Mouse (Mus musculus) embryonic facial prominence, embryonic 14.5 days (tissue): Measurements from ENCODE around the gene Atp1b2. TPM values are rescaled to one million over a fixed set of nuclear protein-coding genes. Genes with fewer than 3 reads are reported as not detected.
"Not testable (repeated sequence)": the region's sequence is repeated elsewhere in the genome, so short reads cannot be mapped to it uniquely, and the experiment has no call there.

Experiments used
- ATAC-seq: fragments of 200-750 bp; cut with Nextera tagmentation; 2 replicates; pipeline ENCODE4 v1.8.0; 2017; ENCODE audit warnings: low read depth, moderate number of reproducible peaks, moderate TSS enrichment
- DNase-seq: peaks from one replicate; pipeline ENCODE4 v3.0.0-alpha.2; 2015; ENCODE audit warnings: low spot score
- H3K27ac ChIP-seq: fragments of 300-500 bp; sonication (generic); replicated peaks from 2 replicates; pipeline ENCODE4 v1.5.1; 2014; ENCODE audit warnings: low read depth, mild to moderate bottlenecking, low read length, moderate library complexity
- H3K27me3 ChIP-seq: fragments of 300-500 bp; sonication (generic); replicated peaks from 2 replicates; pipeline ENCODE4 v1.6.1; 2014; ENCODE audit warnings: low read length; ENCODE audit not compliant: control insufficient read depth, insufficient read depth
- H3K36me3 ChIP-seq: fragments of 300-500 bp; sonication (generic); 2 replicates; pipeline ENCODE4 v1.6.1; 2014; ENCODE audit warnings: low read length, mixed read lengths; ENCODE audit not compliant: control insufficient read depth, insufficient read depth
- H3K4me1 ChIP-seq: fragments of 300-500 bp; sonication (generic); 2 replicates; pipeline ENCODE4 v1.6.1; 2014; ENCODE audit warnings: antibody characterized with exemption, low read length; ENCODE audit not compliant: control insufficient read depth, insufficient read depth
- H3K4me2 ChIP-seq: fragments of 300-500 bp; sonication (generic); 2 replicates; pipeline ENCODE4 v1.6.1; 2014; ENCODE audit warnings: low read depth, mild to moderate bottlenecking, low read length, moderate library complexity, mixed read lengths
- H3K4me3 ChIP-seq: fragments of 300-500 bp; sonication (generic); 2 replicates; pipeline ENCODE4 v1.5.1; 2014; ENCODE audit warnings: low read depth, mild to moderate bottlenecking, low read length
- H3K9ac ChIP-seq: fragments of 300-500 bp; sonication (generic); 2 replicates; pipeline ENCODE4 v1.6.1; 2014; ENCODE audit warnings: low read depth, mild to moderate bottlenecking, low read length, moderate library complexity, mixed read lengths
- H3K9me3 ChIP-seq: fragments of 300-500 bp; sonication (generic); 2 replicates; pipeline ENCODE4 v1.6.1; 2016; ENCODE audit warnings: low read length; ENCODE audit not compliant: control insufficient read depth
- WGBS: fragments of 180-500 bp; shearing (Covaris S2); extraction: QIAGEN DNeasy Blood & Tissue Kit; methylation state at CpG from one replicate; pipeline ENCODE4 v1.1.7; 2014; 5-methylcytosine and 5-hydroxymethylcytosine counted together
- polyA plus RNA-seq: library from polyadenylated mRNA; unstranded; fragments of >200 nt; fragmentation: Nextera tagmentation; extraction: Ambion mirVana; gene quantifications from 2 replicates; pipeline ENCODE4 v1.2.1, GENCODE M21; 2014

The Atp1b2 gene
- polyA plus RNA-seq, 1 experiment from 2014 or later, result 17.7 TPM

- Histone ChIP-seq H3K4me3 (no peak overlapping the region), H3K9ac (no peak overlapping the region), H3K9me3 (no peaks in the 10 kb centered on the region), H3K4me1 (0 out of 2 replicates have a peak, but pooled peaks cover 4% of the 10 kb centered on the region), H3K4me2 (no peak overlapping the region), H3K27ac (no peak overlapping the region), H3K27me3 (no peaks in the 10 kb centered on the region), H3K36me3 (no peaks in the 10 kb centered on the region; the same call in 1 of the 2 replicates)
- DNase-seq (peak; percentile 73), ATAC-seq (no peak)
- WGBS, result 32% methylated on average over 6 of the region's 6 CpGs
Measured at GRCm38 (mm10) chr11:69628286-69628685, 22.5 kb upstream of the Atp1b2 start.

- 90% methylated on average over 2 of the region's 2 CpGs for WGBS
- H3K9ac ChIP-seq, H3K27ac ChIP-seq, ATAC-seq, H3K4me3 ChIP-seq, H3K36me3 ChIP-seq, H3K9me3 ChIP-seq, H3K27me3 ChIP-seq, DNase-seq, H3K4me1 ChIP-seq, H3K4me2 ChIP-seq: not testable (repeated sequence)
Measured at GRCm38 (mm10) chr11:69624339-69624738, 18.6 kb upstream of the Atp1b2 start.

- H3K36me3 ChIP-seq, result no peaks in the 10 kb centered on the region; the same call in 1 of the 2 replicates
- H3K4me2 ChIP-seq, result peak overlapping the region; percentile 88
- H3K9ac ChIP-seq, result peak overlapping the region; percentile 80; the same call in 1 of the 2 replicates
- WGBS, result 61% methylated on average over 4 of the region's 4 CpGs
- H3K4me1 ChIP-seq, result peaks cover 3% of the 10 kb centered on the region; the same call in 1 of the 2 replicates
- no peaks in the 10 kb centered on the region for H3K27me3 ChIP-seq
- ATAC-seq (no peak), DNase-seq (no peak)
- no peak overlapping the region for H3K27ac ChIP-seq
- peak overlapping the region; percentile 61; the same call in 1 of the 2 replicates for H3K4me3 ChIP-seq
- H3K9me3 ChIP-seq, result no peaks in the 10 kb centered on the region
Measured at GRCm38 (mm10) chr11:69623006-69623405, 17.3 kb upstream of the Atp1b2 start.

GRCm38 (mm10) chr11:69622406-69622805 is 16.7 kb upstream of the Atp1b2 start:
- no peak for DNase-seq

GRCm38 (mm10) chr11:69621571-69622268 is 16.0 kb upstream of the Atp1b2 start, which contains the start of gene Sat2:
Gene Sat2 (plus strand): TSS chr11:69622024.
- Histone ChIP-seq H3K27me3 (no peaks in the 10 kb centered on the region), H3K36me3 (no peaks in the 10 kb centered on the region; the same call in 1 of the 2 replicates), H3K9ac (peak within 1 kb of the TSS; percentile 80), H3K4me1 (peaks cover 3% of the 10 kb centered on the region; the same call in 1 of the 2 replicates), H3K4me3 (peak within 1 kb of the TSS; percentile 61), H3K27ac (peak within 1 kb of the TSS; percentile 86), H3K4me2 (peak within 1 kb of the TSS; percentile 88), H3K9me3 (no peaks in the 10 kb centered on the region)
- DNase-seq, result peak; percentile 94
- peak; percentile 87 for ATAC-seq
- under 1% methylated on average over 20 of the region's 20 CpGs for WGBS

More at GRCm38 (mm10) chr11:69622406-69622805, 16.7 kb upstream of the Atp1b2 start:
- H3K27ac ChIP-seq, result peak overlapping the region; percentile 86
- 18% methylated on average over 6 of the region's 6 CpGs for WGBS
- peak overlapping the region; percentile 88 for H3K4me2 ChIP-seq
- H3K36me3 ChIP-seq, result no peaks in the 10 kb centered on the region; the same call in 1 of the 2 replicates
- no peaks in the 10 kb centered on the region for H3K27me3 ChIP-seq
- H3K4me1 ChIP-seq, result peaks cover 3% of the 10 kb centered on the region; the same call in 1 of the 2 replicates
- ATAC-seq, result no peak
- H3K4me3 ChIP-seq, result peak overlapping the region; percentile 61
- H3K9ac ChIP-seq, result peak overlapping the region; percentile 80
- H3K9me3 ChIP-seq, result no peaks in the 10 kb centered on the region

DNA sequence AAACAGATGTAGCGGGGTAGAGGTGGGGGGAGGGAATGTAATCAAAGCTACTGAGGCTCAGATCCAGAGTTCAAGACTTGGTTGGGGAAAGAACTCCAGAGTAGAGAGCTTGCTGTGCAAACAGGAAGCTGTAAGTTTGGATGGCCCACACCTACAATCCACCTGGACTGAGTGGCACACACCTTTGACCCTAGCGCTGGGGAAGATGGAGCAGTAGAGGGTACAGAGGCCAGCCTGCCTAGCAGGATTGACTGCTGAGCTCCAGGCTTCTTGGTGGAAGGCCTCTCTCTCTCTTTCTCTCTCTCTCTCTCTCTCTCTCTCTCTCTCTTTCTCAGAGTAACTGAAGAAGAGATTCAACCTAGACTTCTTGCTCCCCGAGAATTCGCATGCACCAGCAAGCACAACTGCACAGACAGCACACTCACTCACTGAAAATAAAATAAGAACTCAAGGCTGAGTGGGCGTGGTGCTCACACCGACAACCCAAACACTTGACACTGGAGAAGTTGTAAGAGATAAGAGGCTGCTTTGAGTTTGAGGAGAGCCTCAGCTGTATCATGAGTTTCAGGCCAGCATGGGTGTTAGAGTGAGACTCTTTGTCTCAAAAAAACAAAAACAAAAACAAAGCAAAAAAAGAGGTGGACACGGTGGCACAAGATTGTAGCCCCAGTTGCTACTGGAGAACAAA is 14.8 kb upstream of the Atp1b2 start:
- no peaks in the 10 kb centered on the region for H3K9me3 ChIP-seq
- peaks cover 3% of the 10 kb centered on the region; the same call in 1 of the 2 replicates for H3K4me1 ChIP-seq
- H3K4me3 ChIP-seq, result no peak overlapping the region
- no peaks in the 10 kb centered on the region for H3K27me3 ChIP-seq
- H3K4me2 ChIP-seq, result no peak overlapping the region
- no peak overlapping the region for H3K9ac ChIP-seq
- H3K36me3 ChIP-seq, result no peaks in the 10 kb centered on the region; the same call in 1 of the 2 replicates
- no peak for DNase-seq
- no peak overlapping the region for H3K27ac ChIP-seq
- 85% methylated on average over 7 of the region's 7 CpGs for WGBS
- no peak for ATAC-seq

DNA sequence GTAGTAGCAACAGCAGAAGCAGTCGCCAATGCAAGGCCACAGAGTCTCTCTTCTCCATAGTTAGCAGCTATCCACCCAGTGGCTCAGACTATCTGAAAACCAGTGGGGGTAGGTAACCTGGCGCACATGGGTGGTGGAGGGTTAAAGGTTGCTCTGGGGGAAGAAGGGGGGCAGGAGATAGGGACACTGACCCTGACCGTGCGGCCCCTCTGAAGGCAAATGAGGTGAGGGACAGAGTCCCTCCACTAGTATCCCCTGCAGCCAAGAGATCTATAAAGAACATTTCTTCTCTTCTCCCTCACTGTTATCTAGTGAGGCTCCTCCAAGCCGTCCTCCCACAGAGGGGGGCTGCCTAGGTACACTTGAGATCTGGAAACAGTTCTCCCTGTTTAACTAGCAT is 12.1 kb upstream of the Atp1b2 start, which contains the start of gene Shbg:
Gene Shbg, minus strand, starts transcription at position 101 of the 400 bp plus-strand sequence.
- 61% methylated on average over 4 of the region's 5 CpGs for WGBS
- Histone ChIP-seq H3K9me3 (no peaks in the 10 kb centered on the region), H3K4me2 (no peak within 1 kb of the TSS), H3K27ac (no peak within 1 kb of the TSS), H3K9ac (0 out of 2 replicates have a peak within 1 kb of the TSS, but pooled peaks have one; percentile 28), H3K27me3 (no peaks in the 10 kb centered on the region), H3K36me3 (no peaks in the 10 kb centered on the region), H3K4me1 (peaks cover 5% of the 10 kb centered on the region), H3K4me3 (no peak within 1 kb of the TSS)
- ATAC-seq, result no peak
- no peak for DNase-seq

DNA sequence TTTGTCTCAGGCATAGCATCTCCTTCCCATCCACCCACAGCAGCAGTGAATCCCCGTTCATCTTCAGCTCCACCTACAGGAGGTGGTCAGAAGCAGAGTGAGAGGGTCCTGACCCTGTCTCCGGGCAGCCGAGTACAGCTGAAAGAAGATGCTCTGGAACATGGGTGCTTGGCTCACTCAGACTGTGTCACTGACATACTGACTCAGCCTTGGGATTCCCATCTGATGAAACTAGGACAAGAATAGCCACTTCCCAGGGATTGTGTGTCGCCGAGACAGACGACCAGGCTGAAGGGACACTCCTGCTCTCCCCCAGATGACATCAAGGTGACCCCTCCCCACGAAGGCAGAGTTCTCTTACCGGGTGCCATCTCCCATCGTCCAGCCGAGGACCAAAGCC is 11.0 kb upstream of the Atp1b2 start:
- H3K9me3 ChIP-seq, result no peaks in the 10 kb centered on the region
- 0 out of 2 replicates have a peak overlapping the region, but pooled peaks have one; percentile 28 for H3K9ac ChIP-seq
- H3K4me1 ChIP-seq, result peaks cover 4% of the 10 kb centered on the region; the same call in 1 of the 2 replicates
- 46% methylated on average over 10 of the region's 10 CpGs for WGBS
- ATAC-seq (no peak), DNase-seq (no peak)
- no peak overlapping the region for H3K4me3 ChIP-seq
- no peaks in the 10 kb centered on the region for H3K27me3 ChIP-seq
- no peak overlapping the region for H3K27ac ChIP-seq
- H3K4me2 ChIP-seq, result no peak overlapping the region
- H3K36me3 ChIP-seq, result no peaks in the 10 kb centered on the region
